Mouse (Mus musculus): ENCODE results near the gene Otop2. TPM values are rescaled to one million over a fixed set of nuclear protein-coding genes. Genes with fewer than 3 reads are reported as not detected.

Gene Otop2
- polyA plus RNA-seq, 1 experiment from 2014 or later: not detected

- H3K9ac ChIP-seq (ENCODE audit: low read depth, low read length): no peak overlapping the region
- 54% methylated on average over 1 of the region's 1 CpGs for WGBS
- ATAC-seq (replicated peaks; ENCODE audit: low FRiP score) (no peak), DNase-seq (ENCODE audit: low spot score) (no peak)
- H3K9me3 ChIP-seq (ENCODE audit: control insufficient read depth, low read length): no peaks in the 10 kb centered on the region
- no peak overlapping the region for H3K4me3 ChIP-seq (ENCODE audit: low read depth, low read length)
- no peak overlapping the region for H3K4me2 ChIP-seq
- H3K36me3 ChIP-seq (ENCODE audit: control insufficient read depth, insufficient read depth, low read length): no peaks in the 10 kb centered on the region
- H3K27me3 ChIP-seq (replicated peaks; ENCODE audit: control insufficient read depth, insufficient read depth, low read length): peaks cover 64% of the 10 kb centered on the region
- H3K27ac ChIP-seq (ENCODE audit: low read depth, low read length): no peak overlapping the region
- H3K4me1 ChIP-seq (replicated peaks; ENCODE audit: control insufficient read depth, insufficient read depth, low read length): peaks cover 11% of the 10 kb centered on the region
These were observed 65.1 kb downstream of the Otop2 start for GRCm38 (mm10) chr11:115372015-115372414.

DNA sequence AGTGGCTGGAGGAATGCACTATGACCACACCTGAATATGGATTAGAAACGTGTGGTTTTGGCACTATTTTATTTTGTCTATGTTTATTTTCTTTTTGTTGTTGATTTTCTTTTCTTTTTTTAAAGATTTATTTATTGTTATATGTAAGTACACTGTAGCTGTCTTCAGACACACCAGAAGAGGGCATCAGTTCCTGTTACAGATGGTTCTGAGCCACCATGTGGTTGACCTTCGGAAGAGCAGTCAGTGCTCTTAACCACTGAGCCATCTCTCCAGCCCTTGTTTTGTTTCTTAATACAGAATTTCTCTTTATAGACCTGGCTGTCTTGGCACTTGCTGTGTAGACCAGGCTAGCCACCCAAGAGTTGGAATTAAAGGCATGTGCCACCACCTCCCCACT lies 65.8 kb downstream of the Otop2 start:
- no peaks in the 10 kb centered on the region for H3K9me3 ChIP-seq (ENCODE audit: control insufficient read depth, low read length)
- 28% methylated on average over 2 of the region's 2 CpGs for WGBS
- no peak overlapping the region for H3K4me3 ChIP-seq (ENCODE audit: low read depth, low read length)
- H3K27me3 ChIP-seq (replicated peaks; ENCODE audit: control insufficient read depth, insufficient read depth, low read length): peaks cover 57% of the 10 kb centered on the region
- no peak overlapping the region for H3K4me2 ChIP-seq
- H3K4me1 ChIP-seq (replicated peaks; ENCODE audit: control insufficient read depth, insufficient read depth, low read length): peaks cover 4% of the 10 kb centered on the region; the same call in 1 of the 2 replicates
- H3K36me3 ChIP-seq (ENCODE audit: control insufficient read depth, insufficient read depth, low read length): no peaks in the 10 kb centered on the region
- H3K9ac ChIP-seq (ENCODE audit: low read depth, low read length): no peak overlapping the region
- DNase-seq (ENCODE audit: low spot score): no peak
- H3K27ac ChIP-seq (ENCODE audit: low read depth, low read length): no peak overlapping the region
- no peak for ATAC-seq (replicated peaks; ENCODE audit: low FRiP score)

- no peaks in the 10 kb centered on the region for H3K36me3 ChIP-seq (ENCODE audit: control insufficient read depth, insufficient read depth, low read length)
- 3% methylated on average over 30 of the region's 30 CpGs for WGBS
- peak overlapping the region; percentile 6; the same call in 1 of the 2 replicates for H3K9ac ChIP-seq (ENCODE audit: low read depth, low read length)
- ATAC-seq (replicated peaks; ENCODE audit: low FRiP score): no peak
- no peaks in the 10 kb centered on the region for H3K9me3 ChIP-seq (ENCODE audit: control insufficient read depth, low read length)
- H3K4me3 ChIP-seq (ENCODE audit: low read depth, low read length): peak overlapping the region; percentile 32
- peaks cover 4% of the 10 kb centered on the region; the same call in 1 of the 2 replicates for H3K4me1 ChIP-seq (replicated peaks; ENCODE audit: control insufficient read depth, insufficient read depth, low read length)
- peaks cover 47% of the 10 kb centered on the region for H3K27me3 ChIP-seq (replicated peaks; ENCODE audit: control insufficient read depth, insufficient read depth, low read length)
- peak overlapping the region; percentile 49 for H3K4me2 ChIP-seq
- H3K27ac ChIP-seq (ENCODE audit: low read depth, low read length): no peak overlapping the region
- DNase-seq (ENCODE audit: low spot score): no peak
These were observed 67.1 kb downstream of the Otop2 start for GRCm38 (mm10) chr11:115373805-115374694.

DNA sequence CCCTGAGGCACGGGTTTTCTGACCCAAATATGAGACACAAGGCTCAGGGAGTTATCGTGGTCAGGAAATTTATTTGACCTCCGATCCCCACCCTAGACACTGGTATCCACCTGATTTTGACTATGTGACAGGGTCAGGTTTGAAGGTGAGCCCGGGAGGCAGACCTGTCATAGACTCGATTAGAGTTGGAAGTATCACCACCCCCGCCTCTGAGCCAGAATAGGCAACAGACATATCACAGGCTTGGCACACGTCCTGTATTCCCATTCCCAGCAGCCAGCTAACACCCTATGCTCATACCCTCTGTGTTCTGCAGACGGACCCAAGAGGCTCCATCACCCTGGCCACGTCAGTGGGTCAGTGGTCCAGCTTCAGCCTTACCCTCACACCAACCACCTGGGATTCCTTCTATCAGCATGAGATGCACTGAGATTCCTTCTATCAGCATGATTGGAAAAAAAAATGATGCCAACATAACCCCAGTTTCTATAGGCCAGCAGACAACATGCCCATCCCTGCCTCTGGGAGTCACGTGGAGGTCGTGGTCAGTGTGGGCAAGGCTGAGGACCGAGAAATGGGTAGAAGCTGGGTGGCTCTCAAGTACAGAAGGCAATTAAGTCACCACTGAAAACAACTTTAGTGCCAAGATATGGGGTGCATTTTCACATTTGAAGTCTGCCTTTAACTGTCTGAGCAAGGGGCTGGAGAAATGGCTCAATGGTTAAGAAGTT lies 67.9 kb downstream of the Otop2 start:
- Histone ChIP-seq H3K27ac (ENCODE audit: low read depth, low read length) (no peak overlapping the region), H3K9ac (ENCODE audit: low read depth, low read length) (no peak overlapping the region), H3K4me3 (ENCODE audit: low read depth, low read length) (no peak overlapping the region), H3K4me2 (peak overlapping the region; percentile 49; the same call in 1 of the 2 replicates), H3K27me3 (replicated peaks; ENCODE audit: control insufficient read depth, insufficient read depth, low read length) (peaks cover 46% of the 10 kb centered on the region), H3K4me1 (replicated peaks; ENCODE audit: control insufficient read depth, insufficient read depth, low read length) (peaks cover 4% of the 10 kb centered on the region; the same call in 1 of the 2 replicates), H3K36me3 (ENCODE audit: control insufficient read depth, insufficient read depth, low read length) (no peaks in the 10 kb centered on the region), H3K9me3 (ENCODE audit: control insufficient read depth, low read length) (no peaks in the 10 kb centered on the region)
- no peak for ATAC-seq (replicated peaks; ENCODE audit: low FRiP score)
- WGBS: 59% methylated on average over 12 of the region's 12 CpGs
- no peak for DNase-seq (ENCODE audit: low spot score)

DNA sequence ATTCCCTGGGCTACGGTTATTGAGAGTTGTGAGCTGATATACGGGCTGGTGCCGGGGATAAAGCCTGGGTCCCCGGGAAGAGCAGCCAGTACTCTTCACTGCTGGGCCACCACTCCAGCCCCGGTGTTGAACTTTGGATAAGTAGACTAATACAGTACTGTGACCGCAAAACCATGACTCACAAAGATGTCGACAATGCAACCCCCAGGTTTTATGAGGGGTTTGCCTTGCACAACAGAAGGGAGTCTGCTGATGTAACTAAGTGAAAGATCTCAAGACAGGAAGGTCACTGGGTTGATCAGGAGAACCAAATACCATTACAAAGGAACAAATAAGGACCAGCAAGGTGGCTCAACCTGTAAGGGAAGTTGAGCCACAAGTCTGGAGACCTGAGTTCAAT lies 69.8 kb downstream of the Otop2 start:
- no peak overlapping the region for H3K27ac ChIP-seq (ENCODE audit: low read depth, low read length)
- ATAC-seq (replicated peaks; ENCODE audit: low FRiP score): no peak
- H3K9ac ChIP-seq (ENCODE audit: low read depth, low read length): no peak overlapping the region
- no peak overlapping the region for H3K4me3 ChIP-seq (ENCODE audit: low read depth, low read length)
- H3K27me3 ChIP-seq (replicated peaks; ENCODE audit: control insufficient read depth, insufficient read depth, low read length): peaks cover 44% of the 10 kb centered on the region
- H3K4me1 ChIP-seq (replicated peaks; ENCODE audit: control insufficient read depth, insufficient read depth, low read length): peaks cover 4% of the 10 kb centered on the region; the same call in 1 of the 2 replicates
- no peak overlapping the region for H3K4me2 ChIP-seq
- WGBS: 66% methylated on average over 7 of the region's 7 CpGs
- no peaks in the 10 kb centered on the region for H3K9me3 ChIP-seq (ENCODE audit: control insufficient read depth, low read length)
- DNase-seq (ENCODE audit: low spot score): no peak
- H3K36me3 ChIP-seq (ENCODE audit: control insufficient read depth, insufficient read depth, low read length): no peaks in the 10 kb centered on the region

GRCm38 (mm10) chr11:115377254-115377653 lies 70.3 kb downstream of the Otop2 start:
- 80% methylated on average over 4 of the region's 4 CpGs for whole genome bisulfite sequencing
- Histone ChIP-seq H3K4me1 (replicated peaks; ENCODE audit: control insufficient read depth, insufficient read depth, low read length) (peaks cover 4% of the 10 kb centered on the region; the same call in 1 of the 2 replicates), H3K9ac (ENCODE audit: low read depth, low read length) (no peak overlapping the region), H3K36me3 (ENCODE audit: control insufficient read depth, insufficient read depth, low read length) (no peaks in the 10 kb centered on the region), H3K4me2 (no peak overlapping the region), H3K27me3 (replicated peaks; ENCODE audit: control insufficient read depth, insufficient read depth, low read length) (peaks cover 47% of the 10 kb centered on the region), H3K4me3 (ENCODE audit: low read depth, low read length) (no peak overlapping the region), H3K27ac (ENCODE audit: low read depth, low read length) (no peak overlapping the region), H3K9me3 (ENCODE audit: control insufficient read depth, low read length) (no peaks in the 10 kb centered on the region)
- ATAC-seq (replicated peaks; ENCODE audit: low FRiP score) (no peak), DNase-seq (ENCODE audit: low spot score) (no peak)

- Histone ChIP-seq H3K4me3 (ENCODE audit: low read depth, low read length) (no peak overlapping the region), H3K36me3 (ENCODE audit: control insufficient read depth, insufficient read depth, low read length) (no peaks in the 10 kb centered on the region), H3K4me2 (no peak overlapping the region), H3K27ac (ENCODE audit: low read depth, low read length) (no peak overlapping the region), H3K27me3 (replicated peaks; ENCODE audit: control insufficient read depth, insufficient read depth, low read length) (peaks cover 52% of the 10 kb centered on the region), H3K9ac (ENCODE audit: low read depth, low read length) (no peak overlapping the region), H3K4me1 (replicated peaks; ENCODE audit: control insufficient read depth, insufficient read depth, low read length) (peaks cover 4% of the 10 kb centered on the region; the same call in 1 of the 2 replicates), H3K9me3 (ENCODE audit: control insufficient read depth, low read length) (no peaks in the 10 kb centered on the region)
- ATAC-seq (replicated peaks; ENCODE audit: low FRiP score): no peak
- WGBS: 85% methylated on average over 7 of the region's 7 CpGs
- DNase-seq (ENCODE audit: low spot score): no peak
These were observed 70.9 kb downstream of the Otop2 start for GRCm38 (mm10) chr11:115377854-115378253.

DNA sequence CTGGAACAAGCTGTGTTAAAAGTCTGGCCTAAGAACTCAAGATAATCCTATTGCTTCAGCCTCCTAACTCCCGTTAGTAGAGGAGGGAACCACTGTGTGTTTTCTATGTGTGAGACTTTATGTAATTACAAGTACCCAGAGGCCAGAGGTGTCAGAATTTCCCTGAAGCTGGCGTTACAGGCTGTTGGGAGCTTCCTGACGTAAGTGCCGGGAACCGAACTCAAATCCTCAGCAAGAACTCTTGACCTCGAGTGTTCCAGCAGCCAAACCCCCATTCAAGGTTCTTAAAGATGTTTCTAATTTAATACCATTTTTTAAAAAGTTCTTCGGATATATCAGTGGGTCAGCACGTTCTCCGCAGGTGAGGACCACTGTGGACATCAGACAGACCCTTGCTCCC lies 74.3 kb downstream of the Otop2 start:
- no peak overlapping the region for H3K9ac ChIP-seq (ENCODE audit: low read depth, low read length)
- H3K27me3 ChIP-seq (replicated peaks; ENCODE audit: control insufficient read depth, insufficient read depth, low read length): peaks cover 38% of the 10 kb centered on the region
- H3K27ac ChIP-seq (ENCODE audit: low read depth, low read length): no peak overlapping the region
- H3K4me3 ChIP-seq (ENCODE audit: low read depth, low read length): no peak overlapping the region; the same call in 1 of the 2 replicates
- H3K4me2 ChIP-seq: peak overlapping the region; percentile 73
- WGBS: 28% methylated on average over 9 of the region's 9 CpGs
- no peaks in the 10 kb centered on the region for H3K36me3 ChIP-seq (ENCODE audit: control insufficient read depth, insufficient read depth, low read length)
- ATAC-seq (replicated peaks; ENCODE audit: low FRiP score) (no peak), DNase-seq (ENCODE audit: low spot score) (no peak)
- peaks cover 7% of the 10 kb centered on the region for H3K4me1 ChIP-seq (replicated peaks; ENCODE audit: control insufficient read depth, insufficient read depth, low read length)
- H3K9me3 ChIP-seq (ENCODE audit: control insufficient read depth, low read length): no peaks in the 10 kb centered on the region
